Mouse (Mus musculus) liver, embryonic 16.5 days (tissue): ENCODE data around the gene Arl15. TPM values are rescaled to one million over a fixed set of nuclear protein-coding genes. Genes with fewer than 3 reads are reported as not detected.

Experiments used
- ATAC-seq: fragments of 200-750 bp; cut with Nextera tagmentation; 2 replicates; pipeline ENCODE4 v1.8.0; 2017; ENCODE audit warnings: low read depth, mild to moderate bottlenecking, moderate number of reproducible peaks, moderate library complexity
- H3K27ac ChIP-seq: fragments of 300-500 bp; sonication (generic); 2 replicates; pipeline ENCODE4 v1.5.1; 2014; ENCODE audit warnings: mild to moderate bottlenecking, low read length
- H3K27me3 ChIP-seq: fragments of 300-500 bp; sonication (generic); 2 replicates; pipeline ENCODE4 v1.6.1; 2014; ENCODE audit warnings: low read depth, low read length, mixed read lengths; ENCODE audit not compliant: control insufficient read depth, insufficient read depth
- H3K36me3 ChIP-seq: fragments of 300-500 bp; sonication (generic); 2 replicates; pipeline ENCODE4 v1.6.1; 2014; ENCODE audit warnings: mild to moderate bottlenecking; ENCODE audit not compliant: control insufficient read depth, insufficient read depth
- H3K4me1 ChIP-seq: fragments of 300-500 bp; sonication (generic); 2 replicates; pipeline ENCODE4 v1.6.1; 2014; ENCODE audit warnings: low read depth, low read length, mixed read lengths; ENCODE audit not compliant: control insufficient read depth
- H3K4me2 ChIP-seq: fragments of 300-500 bp; sonication (generic); 2 replicates; pipeline ENCODE4 v1.6.1; 2014; ENCODE audit warnings: low read depth, low read length, mixed read lengths
- H3K4me3 ChIP-seq: fragments of 300-500 bp; sonication (generic); 2 replicates; pipeline ENCODE4 v1.5.1; 2014; ENCODE audit warnings: low read depth, mild to moderate bottlenecking, low read length
- H3K9ac ChIP-seq: fragments of 300-500 bp; sonication (generic); 2 replicates; pipeline ENCODE4 v1.6.1; 2014; ENCODE audit warnings: low read depth, low read length
- H3K9me3 ChIP-seq: fragments of 300-500 bp; sonication (generic); replicated peaks from 2 replicates; pipeline ENCODE4 v1.6.1; 2016; ENCODE audit warnings: low read length; ENCODE audit not compliant: control insufficient read depth
- WGBS: fragments of 180-500 bp; shearing (Covaris S2); extraction: QIAGEN DNeasy Blood & Tissue Kit; methylation state at CpG from one replicate; pipeline ENCODE4 v1.1.7; 2014; ENCODE audit not compliant: insufficient replicate concordance; 5-methylcytosine and 5-hydroxymethylcytosine counted together
- polyA plus RNA-seq: library from polyadenylated mRNA; unstranded; fragments of >200 nt; fragmentation: Nextera tagmentation; extraction: Ambion mirVana; gene quantifications from 2 replicates; pipeline ENCODE4 v1.2.1, GENCODE M21; 2015

The Arl15 gene
- polyA plus RNA-seq, 1 experiment from 2014 or later: 2.9 TPM

DNA sequence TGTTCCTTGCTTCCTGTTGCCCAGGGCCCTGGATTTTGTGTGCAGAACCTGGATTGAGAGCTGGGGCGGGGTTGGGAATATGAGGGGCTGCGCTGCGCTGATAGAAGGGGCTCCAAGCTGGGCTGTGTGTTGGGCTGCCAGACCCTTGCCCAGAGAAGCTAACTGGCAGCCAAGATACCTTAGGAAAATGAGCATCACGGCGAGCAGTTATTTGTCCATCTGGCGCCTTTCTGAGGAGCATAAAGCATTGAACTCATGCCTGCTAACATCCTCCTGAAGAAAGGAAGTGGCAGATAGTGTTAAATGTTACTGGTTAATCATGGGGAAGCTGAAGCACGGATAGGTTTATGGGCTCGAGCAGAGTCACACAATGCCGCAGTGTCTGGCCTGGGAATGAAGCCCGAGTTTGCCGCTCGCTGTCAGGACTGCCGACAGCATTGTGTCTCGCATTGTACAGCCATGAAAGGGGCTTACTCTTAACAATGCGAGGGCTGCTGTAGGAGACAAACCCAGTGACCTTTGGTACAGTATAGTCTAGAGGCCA is 123.6 kb downstream of the Arl15 start:
- ATAC-seq: no peak
- WGBS: 78% methylated on average over 15 of the region's 15 CpGs
- H3K9me3 ChIP-seq: no peaks in the 10 kb centered on the region
- no peak overlapping the region for H3K27ac ChIP-seq
- no peak overlapping the region for H3K9ac ChIP-seq
- no peak overlapping the region for H3K4me3 ChIP-seq
- no peaks in the 10 kb centered on the region for H3K36me3 ChIP-seq
- no peaks in the 10 kb centered on the region for H3K27me3 ChIP-seq
- no peaks in the 10 kb centered on the region for H3K4me1 ChIP-seq
- no peak overlapping the region for H3K4me2 ChIP-seq

DNA sequence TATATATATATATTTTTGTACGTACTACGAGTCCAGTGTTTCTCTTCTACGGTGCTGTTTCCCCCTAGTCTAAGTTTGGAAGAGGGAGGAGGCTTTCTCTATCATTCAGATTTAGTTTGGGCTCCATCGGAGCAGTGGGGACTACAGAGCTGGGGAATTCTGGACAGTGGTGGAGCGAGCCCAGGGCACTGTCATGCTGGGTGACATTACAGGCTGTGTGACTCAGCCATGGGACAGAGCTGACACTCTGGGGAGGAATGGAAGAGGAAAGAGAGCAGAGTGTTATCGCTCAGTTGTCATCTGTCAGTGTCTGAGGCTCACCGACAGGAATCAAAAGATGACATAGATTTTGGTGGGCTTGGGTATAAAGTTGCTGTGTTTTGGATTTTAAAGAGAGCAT is 124.4 kb downstream of the Arl15 start:
- Histone ChIP-seq H3K4me1 (no peaks in the 10 kb centered on the region), H3K27me3 (no peaks in the 10 kb centered on the region), H3K9ac (no peak overlapping the region), H3K4me3 (no peak overlapping the region), H3K9me3 (no peaks in the 10 kb centered on the region), H3K36me3 (no peaks in the 10 kb centered on the region), H3K27ac (no peak overlapping the region), H3K4me2 (no peak overlapping the region)
- WGBS: 75% methylated on average over 7 of the region's 7 CpGs
- no peak for ATAC-seq

DNA sequence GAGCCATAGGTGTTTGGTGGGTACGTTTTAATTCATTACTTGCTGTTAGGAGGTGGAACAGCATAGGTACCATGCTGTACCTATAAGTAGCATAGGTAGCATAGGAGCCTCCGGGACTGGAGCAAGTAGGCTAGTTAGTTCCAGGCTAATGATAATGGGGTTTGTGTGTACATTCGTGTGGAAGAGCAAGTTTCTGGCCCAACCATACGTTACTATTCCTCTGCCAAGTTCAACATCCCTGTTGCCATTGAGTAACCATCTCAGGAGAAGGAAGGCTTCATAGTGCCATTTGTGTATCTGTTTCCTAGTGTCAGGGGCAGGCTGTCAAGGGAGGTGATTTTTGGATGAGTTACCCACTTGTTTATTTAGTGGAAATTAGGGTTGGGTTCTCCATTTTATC is 141.4 kb downstream of the Arl15 start:
- no peak overlapping the region for H3K4me2 ChIP-seq
- whole genome bisulfite sequencing: 81% methylated on average over 4 of the region's 4 CpGs

DNA sequence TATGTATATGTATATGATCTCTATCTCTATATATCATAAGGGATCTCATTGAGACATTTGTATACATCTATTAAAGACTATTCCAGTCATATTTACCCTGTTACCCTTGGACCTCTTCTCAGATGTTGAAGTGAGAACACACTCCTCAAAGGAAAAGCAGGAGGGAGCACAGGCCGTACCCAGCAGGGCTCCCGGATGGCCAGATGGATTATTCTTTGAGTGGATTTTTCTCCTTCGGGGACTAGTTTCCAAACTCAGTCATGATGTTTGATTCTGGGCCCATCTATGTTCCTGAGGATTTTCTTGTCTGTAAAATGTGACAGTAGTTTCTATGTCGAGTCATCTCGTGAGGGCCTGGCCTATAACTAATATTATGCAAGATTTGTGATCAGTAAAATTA is 142.9 kb downstream of the Arl15 start:
- 84% methylated on average over 5 of the region's 5 CpGs for WGBS
- no peak overlapping the region for H3K4me3 ChIP-seq
- no peaks in the 10 kb centered on the region for H3K4me1 ChIP-seq
- H3K9me3 ChIP-seq: no peaks in the 10 kb centered on the region
- H3K27me3 ChIP-seq: no peaks in the 10 kb centered on the region
- H3K27ac ChIP-seq: no peak overlapping the region
- H3K36me3 ChIP-seq: no peaks in the 10 kb centered on the region
- no peak overlapping the region for H3K4me2 ChIP-seq
- H3K9ac ChIP-seq: no peak overlapping the region
- ATAC-seq: no peak

More for the DNA sequence above, 141.4 kb downstream of the Arl15 start:
- Histone ChIP-seq H3K27me3 (no peaks in the 10 kb centered on the region), H3K4me1 (no peaks in the 10 kb centered on the region), H3K27ac (no peak overlapping the region), H3K36me3 (no peaks in the 10 kb centered on the region), H3K4me3 (no peak overlapping the region), H3K9ac (no peak overlapping the region), H3K9me3 (no peaks in the 10 kb centered on the region)
- no peak for ATAC-seq

DNA sequence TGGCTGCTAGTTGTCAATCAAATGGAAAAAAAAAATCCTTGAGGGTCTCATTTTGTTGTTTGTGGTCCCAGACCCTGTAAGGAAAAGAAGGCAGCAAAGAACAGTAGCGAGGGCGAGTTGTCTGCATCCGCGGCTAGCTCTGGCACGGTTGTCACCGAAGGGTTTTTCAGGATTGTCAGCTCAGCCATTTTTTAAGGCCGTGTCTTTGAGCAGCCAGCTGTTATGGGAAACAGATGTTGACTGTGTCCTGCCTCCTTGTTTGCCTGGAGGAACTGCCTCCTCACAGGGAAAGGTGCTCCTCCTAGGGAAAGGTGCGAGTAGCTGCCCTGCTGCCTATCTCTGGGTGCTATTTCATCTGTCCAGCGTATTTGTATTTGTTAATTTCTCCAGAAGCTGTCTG is 144.3 kb downstream of the Arl15 start:
- Histone ChIP-seq H3K9me3 (no peaks in the 10 kb centered on the region), H3K27ac (no peak overlapping the region), H3K4me2 (no peak overlapping the region), H3K4me1 (no peaks in the 10 kb centered on the region), H3K36me3 (no peaks in the 10 kb centered on the region), H3K9ac (no peak overlapping the region), H3K4me3 (no peak overlapping the region), H3K27me3 (no peaks in the 10 kb centered on the region)
- 81% methylated on average over 9 of the region's 9 CpGs for whole genome bisulfite sequencing
- ATAC-seq: no peak

DNA sequence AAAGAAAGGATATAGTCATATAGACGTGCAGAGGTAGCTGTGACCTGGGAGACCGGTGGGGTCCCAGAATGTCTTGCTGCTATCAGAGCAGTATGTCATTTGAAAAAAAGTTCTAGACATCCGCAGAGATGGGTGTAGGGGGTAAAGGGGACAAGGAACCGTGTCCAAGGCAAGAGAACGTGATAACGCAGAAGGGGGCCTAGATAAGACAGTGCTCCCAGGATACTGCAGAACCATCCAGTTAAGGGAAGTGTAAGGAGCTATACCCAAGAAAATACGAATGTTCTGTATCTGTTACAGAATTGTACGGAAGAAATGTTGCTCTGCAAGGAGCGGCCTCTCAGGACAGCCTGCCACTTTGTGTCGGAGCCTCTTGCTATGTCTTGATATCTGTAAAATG is 144.8 kb downstream of the Arl15 start:
- Histone ChIP-seq H3K4me3 (no peak overlapping the region), H3K9ac (no peak overlapping the region), H3K9me3 (no peaks in the 10 kb centered on the region), H3K27me3 (no peaks in the 10 kb centered on the region), H3K36me3 (no peaks in the 10 kb centered on the region), H3K27ac (no peak overlapping the region), H3K4me1 (no peaks in the 10 kb centered on the region), H3K4me2 (no peak overlapping the region)
- peak; percentile 32; the same call in 1 of the 2 replicates for ATAC-seq
- 50% methylated on average over 10 of the region's 10 CpGs for WGBS

DNA sequence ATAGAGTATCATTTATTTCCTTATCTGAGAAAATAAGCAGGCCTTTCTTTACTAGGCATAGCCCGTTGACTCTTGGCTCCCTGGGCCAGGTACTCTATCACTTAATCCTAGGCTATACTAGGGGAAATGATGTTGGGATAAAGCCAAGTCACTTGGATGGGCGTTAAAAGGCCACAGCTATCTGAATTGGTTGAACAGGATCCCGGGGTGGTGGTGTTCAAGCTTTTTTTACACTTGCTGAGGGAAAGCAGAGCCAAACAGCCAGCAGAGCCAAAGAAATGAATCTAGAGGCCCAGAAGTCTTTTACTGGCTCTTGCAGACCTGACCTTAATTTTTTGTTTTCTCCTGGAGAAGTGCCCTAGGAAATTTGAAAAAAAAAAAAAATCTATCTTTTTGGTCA is 145.4 kb downstream of the Arl15 start:
- WGBS: 63% methylated on average over 3 of the region's 3 CpGs

DNA sequence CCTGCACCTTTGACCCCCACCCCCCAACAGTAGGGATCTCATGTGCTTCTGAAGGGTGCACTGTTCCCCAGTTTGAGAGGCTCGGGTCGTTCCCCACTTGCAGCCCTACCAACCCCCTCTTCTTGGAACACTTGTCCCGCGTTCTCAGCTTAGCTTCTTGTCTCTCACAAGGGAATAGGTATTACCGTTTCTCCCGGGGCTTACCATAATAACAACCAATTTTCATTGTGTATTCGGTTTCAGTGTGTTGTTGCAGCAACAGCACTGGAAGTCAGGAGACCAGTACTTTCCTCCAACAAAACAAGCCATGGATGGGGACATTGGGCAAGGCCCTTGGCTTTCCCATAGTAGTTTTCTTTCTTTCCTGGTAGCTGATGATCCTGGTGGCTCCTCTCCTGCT is 145.8 kb downstream of the Arl15 start:
- no peak for ATAC-seq
- Histone ChIP-seq H3K4me3 (no peak overlapping the region), H3K36me3 (no peaks in the 10 kb centered on the region), H3K9ac (no peak overlapping the region), H3K27me3 (no peaks in the 10 kb centered on the region), H3K4me1 (no peaks in the 10 kb centered on the region), H3K9me3 (no peaks in the 10 kb centered on the region), H3K4me2 (no peak overlapping the region), H3K27ac (no peak overlapping the region)
- WGBS: 82% methylated on average over 7 of the region's 7 CpGs

More for the DNA sequence above, 145.4 kb downstream of the Arl15 start:
- ATAC-seq: no peak
- no peaks in the 10 kb centered on the region for H3K4me1 ChIP-seq
- no peak overlapping the region for H3K4me3 ChIP-seq
- no peaks in the 10 kb centered on the region for H3K27me3 ChIP-seq
- no peaks in the 10 kb centered on the region for H3K9me3 ChIP-seq
- no peak overlapping the region for H3K27ac ChIP-seq
- no peak overlapping the region for H3K9ac ChIP-seq
- no peaks in the 10 kb centered on the region for H3K36me3 ChIP-seq
- H3K4me2 ChIP-seq: no peak overlapping the region

DNA sequence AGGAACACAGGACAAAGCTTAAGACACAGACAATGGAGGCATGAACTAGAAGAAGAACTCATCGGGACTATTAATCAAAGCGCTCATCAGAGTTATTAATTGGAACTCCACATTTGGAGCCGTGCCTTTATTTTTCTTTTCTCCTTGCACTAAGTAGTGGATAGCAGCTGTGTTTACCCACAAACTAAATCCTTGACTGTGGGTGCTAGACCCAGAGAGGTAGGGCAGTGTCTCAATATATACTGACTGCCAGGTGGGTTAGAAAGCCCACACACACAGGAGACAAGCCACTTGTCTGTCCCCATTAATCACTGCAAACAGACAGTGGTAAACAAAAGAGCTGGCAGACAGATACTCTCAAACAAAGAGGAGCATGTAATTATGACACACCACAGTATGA is 147.6 kb downstream of the Arl15 start:
- 82% methylated on average over 3 of the region's 3 CpGs for WGBS
- H3K4me1 ChIP-seq: no peaks in the 10 kb centered on the region
- H3K4me2 ChIP-seq: no peak overlapping the region
- no peak overlapping the region for H3K27ac ChIP-seq
- no peaks in the 10 kb centered on the region for H3K36me3 ChIP-seq
- no peaks in the 10 kb centered on the region for H3K9me3 ChIP-seq
- no peak overlapping the region for H3K9ac ChIP-seq
- ATAC-seq: no peak
- H3K27me3 ChIP-seq: no peaks in the 10 kb centered on the region
- no peak overlapping the region for H3K4me3 ChIP-seq
